Mouse (Mus musculus) kidney, postnatal 0 days (tissue): ENCODE measurements around the gene Mast4. TPM values are rescaled to one million over a fixed set of nuclear protein-coding genes. Genes with fewer than 3 reads are reported as not detected.

Experiments
- ATAC-seq: fragments of 200-750 bp; cut with Nextera tagmentation; replicated peaks from 2 replicates; pipeline ENCODE4 v1.8.0; 2017; ENCODE audit warnings: low read depth, moderate number of reproducible peaks, moderate TSS enrichment, moderate library complexity; ENCODE audit not compliant: low FRiP score
- DNase-seq: peaks from one replicate; pipeline ENCODE4 v3.0.0-alpha.2; 2016; ENCODE audit warnings: low spot score
- H3K27ac ChIP-seq: fragments of 300-500 bp; sonication (generic); 2 replicates; pipeline ENCODE4 v1.5.1; 2014; ENCODE audit warnings: mild to moderate bottlenecking
- H3K27me3 ChIP-seq: fragments of 300-500 bp; sonication (generic); 2 replicates; pipeline ENCODE4 v1.6.1; 2014; ENCODE audit warnings: low read length, mixed read lengths; ENCODE audit not compliant: insufficient read depth
- H3K36me3 ChIP-seq: fragments of 300-500 bp; sonication (generic); 2 replicates; pipeline ENCODE4 v1.6.1; 2014; ENCODE audit warnings: low read length, mixed read lengths; ENCODE audit not compliant: insufficient read depth
- H3K4me1 ChIP-seq: fragments of 300-500 bp; sonication (generic); replicated peaks from 2 replicates; pipeline ENCODE4 v1.6.1; 2014; ENCODE audit warnings: antibody characterized with exemption, low read length, mixed read lengths; ENCODE audit not compliant: insufficient read depth
- H3K4me2 ChIP-seq: fragments of 300-500 bp; sonication (generic); 2 replicates; pipeline ENCODE4 v1.6.1; 2014; ENCODE audit warnings: mild to moderate bottlenecking, low read length, moderate library complexity, mixed read lengths
- H3K4me3 ChIP-seq: fragments of 300-500 bp; sonication (generic); replicated peaks from 2 replicates; pipeline ENCODE4 v1.5.1; 2014; ENCODE audit warnings: low read depth, low read length
- H3K9ac ChIP-seq: fragments of 300-500 bp; sonication (generic); 2 replicates; pipeline ENCODE4 v1.6.1; 2014; ENCODE audit warnings: low read depth, low read length
- H3K9me3 ChIP-seq: fragments of 300-500 bp; sonication (generic); replicated peaks from 2 replicates; pipeline ENCODE4 v1.6.1; 2016; ENCODE audit warnings: low read length, inconsistent platforms, mixed read lengths
- CTCF ChIP-seq: IDR thresholded peaks from 2 replicates; pipeline ENCODE4 v1.5.1; 2016; ENCODE audit warnings: antibody characterized with exemption, low read depth, mild to moderate bottlenecking, moderate library complexity
- WGBS: fragments of 180-500 bp; shearing (Covaris S2); extraction: QIAGEN DNeasy Blood & Tissue Kit; methylation state at CpG from one replicate; pipeline ENCODE4 v1.1.7; 2014; 5-methylcytosine and 5-hydroxymethylcytosine counted together
- polyA plus RNA-seq: library from polyadenylated mRNA; unstranded; fragments of >200 nt; fragmentation: Nextera tagmentation; extraction: Ambion mirVana; gene quantifications from 2 replicates; pipeline ENCODE4 v1.2.1, GENCODE M21; 2015

The Mast4 gene
- polyA plus RNA-seq, 1 experiment from 2014 or later: 10.6 TPM

DNA sequence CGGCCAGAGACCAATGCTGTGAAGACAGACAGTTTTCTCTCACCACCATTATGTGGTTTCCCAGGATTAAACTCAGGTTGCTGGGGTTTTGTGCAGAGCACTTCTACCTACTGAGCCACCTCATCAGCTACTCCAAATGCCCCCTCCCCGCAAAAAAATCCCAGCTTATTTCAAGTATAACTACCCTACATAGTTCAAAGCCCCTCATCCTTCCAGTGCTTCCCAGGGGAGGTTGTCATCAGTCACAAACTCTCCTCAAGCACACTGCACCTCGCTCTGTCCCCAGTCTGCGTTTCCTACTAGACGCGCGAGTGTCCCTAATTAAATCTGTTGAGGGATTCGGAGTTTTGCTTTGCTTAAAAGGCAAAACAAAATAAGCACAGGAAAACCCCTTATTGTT, 446.1 kb downstream of the Mast4 start:
- no peaks in the 10 kb centered on the region for H3K27me3 ChIP-seq
- WGBS: 80% methylated on average over 8 of the region's 8 CpGs
- DNase-seq (no peak), ATAC-seq (no peak)
- H3K9me3 ChIP-seq: no peaks in the 10 kb centered on the region
- TF ChIP-seq CTCF: no peak
- no peak overlapping the region for H3K9ac ChIP-seq
- H3K4me1 ChIP-seq: no peaks in the 10 kb centered on the region
- H3K4me2 ChIP-seq: no peak overlapping the region
- no peaks in the 10 kb centered on the region for H3K36me3 ChIP-seq
- H3K27ac ChIP-seq: no peak overlapping the region
- no peak overlapping the region for H3K4me3 ChIP-seq

DNA sequence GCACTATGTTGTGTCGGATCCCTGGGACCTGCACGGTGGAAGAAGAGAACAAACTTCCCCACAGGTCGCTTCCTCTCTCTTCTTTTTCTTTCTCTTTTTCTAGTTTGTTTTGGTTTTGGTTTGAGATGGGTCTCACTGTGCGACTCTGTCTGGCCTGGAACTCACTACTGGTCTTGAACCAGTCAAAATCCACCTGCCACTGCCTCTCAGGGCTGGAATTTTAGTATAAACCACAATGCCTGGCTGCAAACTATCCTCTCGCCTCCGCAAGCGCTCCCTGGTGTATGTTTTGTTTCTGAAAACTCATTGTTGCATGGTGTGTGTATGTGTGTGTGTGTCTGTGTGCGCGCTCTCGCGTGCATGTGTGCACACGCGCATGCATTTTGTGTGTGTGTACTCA, 446.8 kb downstream of the Mast4 start:
- H3K4me2 ChIP-seq: no peak overlapping the region
- H3K27me3 ChIP-seq: no peaks in the 10 kb centered on the region
- ATAC-seq: no peak
- TF ChIP-seq CTCF: no peak
- WGBS: 96% methylated on average over 13 of the region's 13 CpGs
- H3K9me3 ChIP-seq: no peaks in the 10 kb centered on the region
- no peaks in the 10 kb centered on the region for H3K4me1 ChIP-seq
- H3K27ac ChIP-seq: no peak overlapping the region
- H3K9ac ChIP-seq: no peak overlapping the region
- H3K4me3 ChIP-seq: no peak overlapping the region
- no peaks in the 10 kb centered on the region for H3K36me3 ChIP-seq
- no peak for DNase-seq

DNA sequence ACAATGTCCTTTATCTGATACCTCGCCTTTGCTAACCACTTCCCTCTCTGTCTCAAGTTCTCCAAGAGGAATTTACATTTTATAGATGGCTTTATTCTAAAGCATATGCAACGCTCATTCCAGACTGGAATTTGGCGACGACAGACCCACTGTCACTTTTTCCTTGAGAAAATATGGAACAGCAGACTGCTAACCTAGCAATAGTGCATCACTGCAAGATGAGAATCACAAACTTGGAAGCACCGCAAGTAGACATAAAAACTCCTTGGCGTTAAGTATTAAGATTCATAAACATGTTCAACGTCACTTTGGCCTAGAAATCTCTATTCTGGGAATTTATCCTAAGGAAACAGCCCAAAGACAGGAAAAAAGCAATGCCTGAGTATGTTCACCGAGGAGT, 447.5 kb downstream of the Mast4 start:
- 80% methylated on average over 8 of the region's 8 CpGs for WGBS
- no peak for ATAC-seq

DNA sequence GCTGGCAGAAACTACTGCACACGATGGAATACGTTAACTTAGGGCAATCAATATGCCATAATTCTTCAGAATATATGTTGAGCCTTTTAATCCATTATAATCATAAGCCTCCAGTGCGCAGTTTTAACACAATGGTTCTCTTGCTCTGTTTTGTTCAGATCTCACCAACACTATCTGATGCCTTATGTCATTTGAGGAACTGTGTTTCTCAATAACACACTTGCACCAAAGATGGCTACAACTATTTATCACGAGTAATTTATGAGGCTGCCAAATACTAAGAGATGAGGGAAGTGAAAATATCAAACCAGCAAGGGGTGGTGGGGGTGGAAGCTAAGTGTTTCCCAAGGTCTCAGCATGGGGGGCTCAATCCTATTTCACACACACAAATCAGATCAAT, 448.1 kb downstream of the Mast4 start:
- Histone ChIP-seq H3K9ac (no peak overlapping the region), H3K9me3 (no peaks in the 10 kb centered on the region), H3K4me2 (no peak overlapping the region), H3K4me1 (no peaks in the 10 kb centered on the region), H3K4me3 (no peak overlapping the region), H3K27ac (no peak overlapping the region), H3K27me3 (no peaks in the 10 kb centered on the region), H3K36me3 (no peaks in the 10 kb centered on the region)
- WGBS: 82% methylated on average over 4 of the region's 4 CpGs
- DNase-seq (no peak), ATAC-seq (no peak)
- no peak for TF ChIP-seq CTCF

More for the DNA sequence above, 447.5 kb downstream of the Mast4 start:
- H3K36me3 ChIP-seq: no peaks in the 10 kb centered on the region
- TF ChIP-seq CTCF: no peak
- H3K4me2 ChIP-seq: no peak overlapping the region
- DNase-seq: no peak
- no peak overlapping the region for H3K9ac ChIP-seq
- H3K4me1 ChIP-seq: no peaks in the 10 kb centered on the region
- no peak overlapping the region for H3K27ac ChIP-seq
- no peaks in the 10 kb centered on the region for H3K9me3 ChIP-seq
- H3K27me3 ChIP-seq: no peaks in the 10 kb centered on the region
- no peak overlapping the region for H3K4me3 ChIP-seq

DNA sequence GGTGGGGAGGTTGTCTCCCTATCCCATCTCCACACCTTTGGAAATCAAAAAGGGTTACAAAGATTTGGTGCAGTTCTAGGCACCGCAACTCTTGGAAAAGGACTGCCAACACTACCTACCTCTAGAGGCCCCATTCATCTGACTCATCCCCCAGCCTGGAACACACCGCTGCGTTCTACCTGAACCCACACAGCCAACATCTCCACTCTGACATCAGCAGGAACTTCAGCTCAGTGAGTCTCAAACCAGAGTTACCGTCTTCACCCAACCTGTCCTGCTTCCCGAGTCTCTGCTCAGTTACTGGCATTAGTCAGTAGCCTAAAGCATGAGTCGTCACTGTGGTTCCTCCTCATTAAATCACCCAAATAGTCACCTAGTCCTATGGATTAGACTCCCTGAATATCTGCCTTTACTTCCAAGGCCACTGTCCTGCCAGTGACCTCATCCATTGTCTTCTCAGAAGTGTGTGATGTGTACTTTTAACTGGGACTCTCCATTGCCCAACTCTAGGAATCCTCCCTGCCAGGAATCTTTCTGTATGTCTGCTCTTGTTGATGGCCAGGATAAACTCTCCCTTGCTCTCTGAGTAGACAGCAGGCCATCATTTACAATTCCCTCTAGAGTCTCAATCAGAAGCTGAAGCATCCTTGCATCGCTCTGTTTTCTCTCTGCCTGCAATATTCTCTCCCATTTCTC, 453.8 kb downstream of the Mast4 start:
- ATAC-seq: no peak
- WGBS: 82% methylated on average over 7 of the region's 7 CpGs

DNA sequence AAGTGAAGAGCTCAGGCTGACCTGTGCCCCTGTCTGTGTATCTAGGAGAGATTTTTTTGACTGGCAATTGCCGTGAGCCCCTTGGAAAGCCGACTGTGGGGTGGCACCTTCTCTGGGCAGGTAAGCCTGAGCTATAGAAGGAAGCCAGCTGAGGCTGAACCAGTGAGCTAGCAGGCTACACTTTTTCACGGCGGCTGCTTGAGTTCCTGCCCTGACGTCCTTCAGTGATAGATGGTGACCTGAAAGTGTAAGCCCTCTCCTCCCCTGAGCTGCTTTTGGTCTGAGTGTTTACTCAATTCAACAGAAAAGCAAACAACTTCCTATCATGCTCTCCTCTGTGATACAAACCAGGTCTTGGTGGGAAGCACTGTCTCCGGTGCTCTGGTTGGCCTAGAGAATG, 455.7 kb downstream of the Mast4 start:
- Histone ChIP-seq H3K27me3 (no peaks in the 10 kb centered on the region), H3K4me1 (0 out of 2 replicates have a peak, but pooled peaks cover 8% of the 10 kb centered on the region), H3K9me3 (no peaks in the 10 kb centered on the region), H3K36me3 (no peaks in the 10 kb centered on the region), H3K9ac (no peak overlapping the region), H3K27ac (no peak overlapping the region), H3K4me2 (no peak overlapping the region), H3K4me3 (no peak overlapping the region)
- WGBS: 20% methylated on average over 6 of the region's 6 CpGs
- ATAC-seq (no peak), DNase-seq (no peak)
- TF ChIP-seq CTCF: no peak

More for the DNA sequence above, 453.8 kb downstream of the Mast4 start:
- Histone ChIP-seq H3K27me3 (no peaks in the 10 kb centered on the region), H3K9me3 (no peaks in the 10 kb centered on the region), H3K27ac (no peak overlapping the region), H3K4me2 (no peak overlapping the region), H3K4me1 (0 out of 2 replicates have a peak, but pooled peaks cover 8% of the 10 kb centered on the region), H3K36me3 (no peaks in the 10 kb centered on the region), H3K9ac (no peak overlapping the region), H3K4me3 (no peak overlapping the region)
- no peak for TF ChIP-seq CTCF
- DNase-seq: no peak
